Mouse (Mus musculus) erythroblast, embryonic 14.5 days (primary cell): ENCODE data around the gene Cfap97d1. TPM values are rescaled to one million over a fixed set of nuclear protein-coding genes. Genes with fewer than 3 reads are reported as not detected.
"Not testable (repeated sequence)": the region's sequence is repeated elsewhere in the genome, so short reads cannot be mapped to it uniquely, and the experiment has no call there.

Experiments used
- H3K27me3 ChIP-seq: 2 replicates; pipeline ENCODE4 v1.6.1; 2012; ENCODE audit warnings: inconsistent platforms; ENCODE audit not compliant: control insufficient read depth
- H3K36me3 ChIP-seq: 2 replicates; pipeline ENCODE4 v1.6.1; 2012; ENCODE audit warnings: mild to moderate bottlenecking, inconsistent platforms; ENCODE audit not compliant: control insufficient read depth
- H3K4me1 ChIP-seq: 2 replicates; pipeline ENCODE4 v1.6.1; 2012; ENCODE audit warnings: inconsistent platforms; ENCODE audit not compliant: control insufficient read depth
- H3K4me3 ChIP-seq: replicated peaks from 2 replicates; pipeline ENCODE3; 2012; ENCODE audit warnings: moderate library complexity, mild to moderate bottlenecking, inconsistent platforms
- H3K9me3 ChIP-seq: 2 replicates; pipeline ENCODE4 v1.6.1; 2012; ENCODE audit warnings: low read length, inconsistent platforms, mixed read lengths; ENCODE audit not compliant: control insufficient read depth
- GATA1 ChIP-seq: IDR thresholded peaks from 2 replicates; pipeline ENCODE4 v1.6.1; 2012; ENCODE audit warnings: low read length, inconsistent platforms, mixed read lengths
- TAL1 ChIP-seq: IDR thresholded peaks from 3 replicates; pipeline ENCODE4 v1.6.1; 2012; ENCODE audit warnings: low read length, inconsistent platforms, mixed read lengths
- polyA plus RNA-seq: library from polyadenylated mRNA; stranded (reverse); fragments of >175 nt; gene quantifications from 2 replicates; pipeline ENCODE4 v1.2.3, GENCODE M21; 2012

The Cfap97d1 gene
- polyA plus RNA-seq, 1 experiment: not detected

GRCm38 (mm10) chr11:101983431-101983921, 603 bp upstream of the Cfap97d1 start:
- no peaks in the 10 kb centered on the region for H3K36me3 ChIP-seq
- no peak overlapping the region for H3K4me3 ChIP-seq
- H3K27me3 ChIP-seq: peaks cover 68% of the 10 kb centered on the region
- H3K4me1 ChIP-seq: peaks cover 19% of the 10 kb centered on the region
- no peak for TF ChIP-seq GATA1
- TF ChIP-seq TAL1: no peak
- H3K9me3 ChIP-seq: no peaks in the 10 kb centered on the region

- peaks cover 19% of the 10 kb centered on the region for H3K4me1 ChIP-seq
- H3K36me3 ChIP-seq, H3K9me3 ChIP-seq, H3K4me3 ChIP-seq: not testable (repeated sequence)
- H3K27me3 ChIP-seq: peaks cover 70% of the 10 kb centered on the region
These were observed 1.4 kb downstream of the Cfap97d1 start for GRCm38 (mm10) chr11:101985450-101985849.

GRCm38 (mm10) chr11:101985990-101986389, 1.9 kb downstream of the Cfap97d1 start:
- Histone ChIP-seq H3K27me3 (peaks cover 70% of the 10 kb centered on the region), H3K4me1 (peaks cover 19% of the 10 kb centered on the region)

GRCm38 (mm10) chr11:101986913-101987312, 2.8 kb downstream of the Cfap97d1 start, which contains the start of gene Dusp3:
Gene Dusp3, minus strand, starts transcription at chr11:101987013.
- no peak for TF ChIP-seq TAL1
- no peak for TF ChIP-seq GATA1
- H3K4me1 ChIP-seq: peaks cover 19% of the 10 kb centered on the region
- peaks cover 66% of the 10 kb centered on the region for H3K27me3 ChIP-seq
- H3K36me3 ChIP-seq: no peaks in the 10 kb centered on the region
- H3K9me3 ChIP-seq: no peaks in the 10 kb centered on the region
- H3K4me3 ChIP-seq: no peak within 1 kb of the TSS

More at GRCm38 (mm10) chr11:101985990-101986389, 1.9 kb downstream of the Cfap97d1 start:
- no peaks in the 10 kb centered on the region for H3K36me3 ChIP-seq
- no peak overlapping the region for H3K4me3 ChIP-seq
- H3K9me3 ChIP-seq: no peaks in the 10 kb centered on the region
- TF ChIP-seq GATA1 (no peak), TAL1 (no peak)

GRCm38 (mm10) chr11:101990244-101990643, 6.2 kb downstream of the Cfap97d1 start:
- H3K9me3 ChIP-seq: no peaks in the 10 kb centered on the region
- H3K4me3 ChIP-seq: no peak overlapping the region
- peaks cover 34% of the 10 kb centered on the region for H3K27me3 ChIP-seq
- H3K4me1 ChIP-seq: peaks cover 35% of the 10 kb centered on the region
- TF ChIP-seq TAL1 (no peak), GATA1 (no peak)
- no peaks in the 10 kb centered on the region for H3K36me3 ChIP-seq

GRCm38 (mm10) chr11:101991813-101992212, 7.7 kb downstream of the Cfap97d1 start:
- no peaks in the 10 kb centered on the region for H3K36me3 ChIP-seq
- no peak overlapping the region for H3K4me3 ChIP-seq
- peaks cover 19% of the 10 kb centered on the region for H3K27me3 ChIP-seq
- H3K4me1 ChIP-seq: peaks cover 34% of the 10 kb centered on the region
- H3K9me3 ChIP-seq: no peaks in the 10 kb centered on the region
- TF ChIP-seq GATA1: no peak
- no peak for TF ChIP-seq TAL1

GRCm38 (mm10) chr11:101992411-101992810, 8.3 kb downstream of the Cfap97d1 start:
- Histone ChIP-seq H3K9me3 (no peaks in the 10 kb centered on the region), H3K27me3 (peaks cover 13% of the 10 kb centered on the region), H3K36me3 (no peaks in the 10 kb centered on the region), H3K4me1 (peaks cover 37% of the 10 kb centered on the region), H3K4me3 (no peak overlapping the region)
- TF ChIP-seq GATA1 (no peak), TAL1 (no peak)

- H3K4me1 ChIP-seq: peaks cover 43% of the 10 kb centered on the region
- H3K36me3 ChIP-seq: no peaks in the 10 kb centered on the region
- H3K4me3 ChIP-seq: peak overlapping the region; percentile 42
- TF ChIP-seq TAL1: peak; percentile 59; the same call in 2 of the 3 replicates
- peak; percentile 50; the same call in 1 of the 2 replicates for TF ChIP-seq GATA1
- no peaks in the 10 kb centered on the region; the same call in 1 of the 2 replicates for H3K27me3 ChIP-seq
- H3K9me3 ChIP-seq: no peaks in the 10 kb centered on the region
These were observed 10.0 kb downstream of the Cfap97d1 start for GRCm38 (mm10) chr11:101994100-101994499.

GRCm38 (mm10) chr11:101995938-101996337, 11.9 kb downstream of the Cfap97d1 start:
- Histone ChIP-seq H3K36me3 (no peaks in the 10 kb centered on the region), H3K9me3 (no peaks in the 10 kb centered on the region), H3K4me1 (peaks cover 43% of the 10 kb centered on the region), H3K4me3 (no peak overlapping the region), H3K27me3 (no peaks in the 10 kb centered on the region)
- no peak for TF ChIP-seq GATA1
- no peak for TF ChIP-seq TAL1

- Histone ChIP-seq H3K4me1 (peaks cover 32% of the 10 kb centered on the region), H3K9me3 (no peaks in the 10 kb centered on the region), H3K4me3 (no peak overlapping the region), H3K27me3 (no peaks in the 10 kb centered on the region), H3K36me3 (no peaks in the 10 kb centered on the region)
- TF ChIP-seq TAL1 (no peak), GATA1 (no peak)
These were observed 14.2 kb downstream of the Cfap97d1 start for GRCm38 (mm10) chr11:101998258-101998657.
